ENCODE assay signal across 21 mouse cellular contexts in the genomic region with DNA sequence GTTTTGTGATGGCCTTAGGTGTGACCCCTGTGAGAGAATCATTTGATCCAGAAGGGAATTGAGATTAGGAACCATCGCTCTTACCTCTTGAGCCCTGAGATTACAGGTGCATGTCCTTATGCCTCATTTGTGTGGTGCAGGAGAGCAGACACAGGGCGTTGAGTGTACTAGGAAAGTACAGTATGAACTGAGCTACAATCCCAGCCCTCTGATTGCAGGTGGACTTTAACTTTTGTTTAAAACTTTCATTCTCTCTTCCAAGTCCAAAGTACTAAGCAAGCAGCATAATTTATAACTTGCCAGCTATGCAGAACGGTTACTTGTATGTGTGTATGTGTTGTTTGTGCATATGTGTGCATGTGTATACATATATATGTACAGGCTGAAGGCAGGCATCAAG. TPM values are rescaled to one million over a fixed set of nuclear protein-coding genes. Genes with fewer than 3 reads are reported as not detected.
DNase-seq lines count a peak whose midpoint lies in the region; ATAC-seq lines count a peak whose summit lies in the region.
"Had no signal": no experiment of that assay in that cellular context is flagged by ENCODE, and none has a peak within 500 bp of the region (broad histone marks: within the 10 kb centered on the region; RNA-seq: fewer than 3 reads in every experiment).

No protein-coding gene starts in this region.

- no peak for ATAC-seq in kidney, embryonic 15.5 days (replicated peaks; ENCODE audit: low FRiP score)
- no peak for ATAC-seq in kidney, embryonic 14.5 days (ENCODE audit: low FRiP score, low TSS enrichment)
- ATAC-seq in forebrain, embryonic 11.5 days (replicated peaks; ENCODE audit: low FRiP score): no peak
- ATAC-seq: CD4-positive, CD25-positive, alpha-beta regulatory T cell, adult 4 months; forebrain, embryonic 16.5 days had no signal

- no peaks in the 10 kb centered on the region for H3K4me1 ChIP-seq in kidney, embryonic 15.5 days
- no peaks in the 10 kb centered on the region for H3K4me1 ChIP-seq in kidney, embryonic 14.5 days (ENCODE audit: control insufficient read depth, insufficient read depth, low read length)
- no peaks in the 10 kb centered on the region for H3K4me1 ChIP-seq in forebrain, embryonic 11.5 days (replicated peaks; ENCODE audit: control insufficient read depth, insufficient read depth, low read length)
- H3K4me1 ChIP-seq: embryonic facial prominence, embryonic 12.5 days; forebrain, embryonic 12.5 days; hindbrain, embryonic 10.5 days had no signal

- no peaks in the 10 kb centered on the region; the same call in 1 of the 2 replicates for H3K36me3 ChIP-seq in kidney, embryonic 15.5 days
- H3K36me3 ChIP-seq in kidney, embryonic 14.5 days (ENCODE audit: control insufficient read depth, insufficient read depth, low read length): no peaks in the 10 kb centered on the region
- H3K36me3 ChIP-seq in forebrain, embryonic 11.5 days (ENCODE audit: control insufficient read depth, insufficient read depth, low read length): no peaks in the 10 kb centered on the region
- H3K36me3 ChIP-seq: embryonic facial prominence, embryonic 12.5 days; forebrain, embryonic 12.5 days; hindbrain, embryonic 10.5 days had no signal

- WGBS in kidney, embryonic 15.5 days: 89% methylated on average over 3 of the region's 3 CpGs
- WGBS in kidney, embryonic 14.5 days: 94% methylated on average over 3 of the region's 3 CpGs
- WGBS in forebrain, embryonic 11.5 days: 93% methylated on average over 3 of the region's 3 CpGs

- no peaks in the 10 kb centered on the region for H3K9me3 ChIP-seq in kidney, embryonic 15.5 days (replicated peaks)
- H3K9me3 ChIP-seq in kidney, embryonic 14.5 days (ENCODE audit: control insufficient read depth, low read length): no peaks in the 10 kb centered on the region
- H3K9me3 ChIP-seq in forebrain, embryonic 11.5 days (ENCODE audit: control insufficient read depth, low read length): no peaks in the 10 kb centered on the region
- H3K9me3 ChIP-seq: embryonic facial prominence, embryonic 12.5 days; forebrain, embryonic 12.5 days; G1E; heart, embryonic 12.5 days; hindbrain, embryonic 10.5 days had no signal

- H3K27me3 ChIP-seq in kidney, embryonic 15.5 days: no peaks in the 10 kb centered on the region
- no peaks in the 10 kb centered on the region for H3K27me3 ChIP-seq in kidney, embryonic 14.5 days (ENCODE audit: control insufficient read depth, insufficient read depth, low read length)
- H3K27me3 ChIP-seq in forebrain, embryonic 11.5 days (ENCODE audit: control insufficient read depth, insufficient read depth, low read length): no peaks in the 10 kb centered on the region
- H3K27me3 ChIP-seq: embryonic facial prominence, embryonic 12.5 days; forebrain, embryonic 12.5 days; heart, embryonic 12.5 days had no signal

- no peak overlapping the region for H3K4me3 ChIP-seq in kidney, embryonic 15.5 days (replicated peaks)
- H3K4me3 ChIP-seq in kidney, embryonic 14.5 days (ENCODE audit: low read length): no peak overlapping the region
- H3K4me3 ChIP-seq in forebrain, embryonic 11.5 days (ENCODE audit: low read depth, low read length): no peak overlapping the region
- H3K4me3 ChIP-seq: embryonic facial prominence, embryonic 12.5 days; forebrain, embryonic 12.5 days; heart, embryonic 12.5 days; hindbrain, embryonic 10.5 days had no signal

- H3K27ac ChIP-seq in kidney, embryonic 15.5 days: no peak overlapping the region
- no peak overlapping the region for H3K27ac ChIP-seq in kidney, embryonic 14.5 days (ENCODE audit: low read depth, low read length)
- H3K27ac ChIP-seq in forebrain, embryonic 11.5 days (ENCODE audit: low read depth, low read length): no peak overlapping the region
- H3K27ac ChIP-seq: embryonic facial prominence, embryonic 12.5 days; forebrain, embryonic 12.5 days; hindbrain, embryonic 10.5 days had no signal

- no peak overlapping the region for H3K9ac ChIP-seq in kidney, embryonic 15.5 days
- H3K9ac ChIP-seq in kidney, embryonic 14.5 days (ENCODE audit: low read depth, low read length): no peak overlapping the region
- no peak overlapping the region for H3K9ac ChIP-seq in forebrain, embryonic 11.5 days (ENCODE audit: low read length)
- H3K9ac ChIP-seq: embryonic facial prominence, embryonic 12.5 days; forebrain, embryonic 12.5 days; heart, embryonic 12.5 days had no signal

- DNase-seq in kidney, adult 11 months: peak; percentile 26
- peak; percentile 78 for DNase-seq in kidney, adult 9 months
- DNase-seq in kidney, postnatal 25 days: peak; percentile 9 to 51
- DNase-seq in layer of hippocampus, postnatal 25 days (ENCODE audit: extremely low spot score in 1 of 2, low spot score in 1 of 2): no peak
- DNase-seq in forebrain, embryonic 11.5 days (ENCODE audit: low spot score): no peak
- DNase-seq: adrenal gland, adult 8-10 months; adrenal gland, postnatal 36 days; B cell, adult 2 months; cerebellum, adult 2 months; cerebellum, postnatal 14 days; gastrocnemius, postnatal 14 days had no signal

- no peak overlapping the region for H3K4me2 ChIP-seq in kidney, embryonic 15.5 days
- H3K4me2 ChIP-seq in kidney, embryonic 14.5 days (replicated peaks; ENCODE audit: low read depth, low read length): no peak overlapping the region
- H3K4me2 ChIP-seq in forebrain, embryonic 11.5 days (ENCODE audit: low read depth, low read length, severe bottlenecking): no peak overlapping the region
- H3K4me2 ChIP-seq: embryonic facial prominence, embryonic 12.5 days; forebrain, embryonic 12.5 days; heart, embryonic 12.5 days had no signal

RNA-seq across cellular contexts. Expression of a gene that starts 46.0 kb away (rescaled TPM):
- 50.7 and 51.0 TPM in 2 replicates for polyA plus RNA-seq in kidney, embryonic 15.5 days (2015; fragmentation: Nextera tagmentation; extraction: Ambion mirVana)
- polyA plus RNA-seq in kidney, embryonic 14.5 days (2014; fragmentation: Nextera tagmentation; extraction: Ambion mirVana): 29.0 and 50.3 TPM in 2 replicates
- total RNA-seq in layer of hippocampus, postnatal 25 days (2021): 10 to 100 TPM; 93.3 to 97.6 TPM
- 49.0 and 51.4 TPM in 2 replicates for polyA plus RNA-seq in forebrain, embryonic 11.5 days (2014; fragmentation: Nextera tagmentation; extraction: Ambion mirVana)

RNA-seq across cellular contexts. Expression of a gene that starts 50.2 kb away (rescaled TPM):
- polyA plus RNA-seq in kidney, embryonic 15.5 days (2015; fragmentation: Nextera tagmentation; extraction: Ambion mirVana): 0.48 and 0.85 TPM in 2 replicates
- not detected in 2 replicates for polyA plus RNA-seq in kidney, embryonic 14.5 days (2014; fragmentation: Nextera tagmentation; extraction: Ambion mirVana)
- total RNA-seq in layer of hippocampus, postnatal 25 days (2021): not detected
- not detected in 2 replicates for polyA plus RNA-seq in forebrain, embryonic 11.5 days (2014; fragmentation: Nextera tagmentation; extraction: Ambion mirVana)
- total RNA-seq: common myeloid progenitor, adult 5-6 weeks; G1E had no signal
- polyA plus RNA-seq: CD4-positive, CD25-positive, alpha-beta regulatory T cell, adult 4 months; forebrain, embryonic 16.5 days; G1E; hindbrain, embryonic 10.5 days had no signal

Comparison
In these comparisons a context has a peak if more than half of its experiments do, and no peak if none do; other contexts are left out.
1. DNase-seq: peak in kidney, adult 11 months (single experiment), kidney, adult 9 months (single experiment) and kidney, postnatal 25 days (2 of 2); none in layer of hippocampus, postnatal 25 days (0 of 2) and forebrain, embryonic 11.5 days (single experiment).